Mouse (Mus musculus) adrenal gland, adult 2 months (tissue): ENCODE measurements around the gene Gbp2b. TPM values are rescaled to one million over a fixed set of nuclear protein-coding genes. Genes with fewer than 3 reads are reported as not detected.

Experiments used
- DNase-seq: peaks from one replicate; pipeline ENCODE4 v3.0.0; 2021
- microRNA-seq, 2 experiments: library from miRNA; unstranded; fragments of <30 nt; microRNA quantifications; one replicate each; pipeline ENCODE4 v1.2.0; 2021
- polyA plus RNA-seq: library from polyadenylated mRNA; depleted of rRNA; stranded (reverse); fragments of >200 nt; gene quantifications from 2 replicates; pipeline ENCODE4 v1.2.3, GENCODE M21; 2012; rRNA removed
- total RNA-seq, 2 experiments: library from RNA; stranded (reverse); gene quantifications; 2 replicates each; pipeline ENCODE4 v1.2.3; 2021

Gbp2b gene
- total and polyA plus RNA-seq, 3 experiments = 0.03 to 0.62 (median 0.29) TPM

GRCm38 (mm10) chr3:142620956-142621562 is 26.4 kb downstream of the Gbp2b start:
- no peak for DNase-seq

- DNase-seq = no peak
Observed at GRCm38 (mm10) chr3:142630385-142630784, 35.7 kb downstream of the Gbp2b start.

GRCm38 (mm10) chr3:142640201-142640600 is 45.6 kb downstream of the Gbp2b start:
- peak; percentile 53 for DNase-seq

GRCm38 (mm10) chr3:142645949-142646348 is 51.3 kb downstream of the Gbp2b start:
- peak; percentile 45 for DNase-seq

GRCm38 (mm10) chr3:142647836-142648235 is 53.2 kb downstream of the Gbp2b start:
- DNase-seq = peak; percentile 10

- no peak for DNase-seq
Observed at GRCm38 (mm10) chr3:142650205-142650604, 55.6 kb downstream of the Gbp2b start.

- DNase-seq = no peak
Observed at GRCm38 (mm10) chr3:142664723-142665122, 70.1 kb downstream of the Gbp2b start.

Small RNAs within 50 kb of the gene (microRNA-seq; reads per million reads assigned to microRNA genes)
- 0 reads per million in 2 experiments for gene Mir6381

Other genes starting within 250 kb of the Gbp2b start
- 100 to 1,000 TPM in 1 of 2 experiments, 10 to 100 TPM in 1; 36.0 to 107 TPM for gene Pdlim5, start 199.2 kb upstream of the Gbp2b start, total RNA-seq
- 38.6 and 67.5 TPM in 2 replicates for gene Pdlim5, start 199.2 kb upstream of the Gbp2b start, polyA plus RNA-seq
- 1 to 10 TPM; 3.0 to 6.5 TPM for gene Gbp5, start 100.9 kb upstream of the Gbp2b start, total RNA-seq
- 0.53 and 0.61 TPM in 2 replicates for gene Gbp5, start 100.9 kb upstream of the Gbp2b start, polyA plus RNA-seq
- 10 to 100 TPM; 13.5 to 16.4 TPM for gene Gbp7, start 64.5 kb upstream of the Gbp2b start, total RNA-seq
- 1.3 and 2.5 TPM in 2 replicates for gene Gbp7, start 64.5 kb upstream of the Gbp2b start, polyA plus RNA-seq
- 10 to 100 TPM in 1 of 2 experiments, 1 to 10 TPM in 1; 10.0 to 10.7 TPM for gene Gbp3, start 34.8 kb upstream of the Gbp2b start, total RNA-seq
- gene Gbp3, start 34.8 kb upstream of the Gbp2b start, polyA plus RNA-seq = 18.0 and 23.8 TPM in 2 replicates
- gene Gbp2, start 25.8 kb downstream of the Gbp2b start, total RNA-seq = 10 to 100 TPM; 18.6 to 20.6 TPM
- gene Gbp2, start 25.8 kb downstream of the Gbp2b start, polyA plus RNA-seq = 7.3 and 9.5 TPM in 2 replicates
- gene Kyat3, start 106.2 kb downstream of the Gbp2b start, total RNA-seq = 10 to 100 TPM; 30.7 to 36.2 TPM
- 1.5 and 2.5 TPM in 2 replicates for gene Kyat3, start 106.2 kb downstream of the Gbp2b start, polyA plus RNA-seq
- 10 to 100 TPM; 58.6 to 69.1 TPM for gene Gtf2b, start 170.2 kb downstream of the Gbp2b start, total RNA-seq
- 9.3 and 12.4 TPM in 2 replicates for gene Gtf2b, start 170.2 kb downstream of the Gbp2b start, polyA plus RNA-seq